Mouse (Mus musculus) telencephalon, adult 2 months (tissue): ENCODE results near the gene 9930022D16Rik.

ENCODE experiments used
- DNase-seq: peaks from one replicate; pipeline ENCODE4 v3.0.0-alpha.2; 2011; ENCODE audit warnings: low read depth, low spot score

Gene 9930022D16Rik

DNA sequence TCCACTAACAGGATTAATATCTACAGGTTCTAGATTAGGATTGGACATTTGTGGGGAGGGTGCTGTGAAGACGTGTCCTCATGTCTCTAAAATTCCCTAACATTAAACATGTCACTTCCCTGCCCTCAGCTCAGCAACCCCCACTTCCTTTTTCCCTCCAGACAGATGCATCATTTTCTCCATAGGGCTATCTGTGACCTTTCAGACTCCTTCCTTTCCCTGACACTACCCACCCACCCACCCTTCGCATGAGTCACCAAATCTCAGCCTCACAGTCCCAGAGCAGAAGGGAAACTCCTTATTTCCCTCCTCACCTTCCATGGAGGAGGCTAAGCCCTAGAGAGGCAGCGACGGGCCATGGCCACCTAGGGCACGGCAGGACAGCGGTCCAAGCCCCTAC is at the start of gene 9930022D16Rik:
Gene 9930022D16Rik, plus strand, starts transcription at position 301 of the 400 bp plus-strand sequence.
- no peak for DNase-seq

DNA sequence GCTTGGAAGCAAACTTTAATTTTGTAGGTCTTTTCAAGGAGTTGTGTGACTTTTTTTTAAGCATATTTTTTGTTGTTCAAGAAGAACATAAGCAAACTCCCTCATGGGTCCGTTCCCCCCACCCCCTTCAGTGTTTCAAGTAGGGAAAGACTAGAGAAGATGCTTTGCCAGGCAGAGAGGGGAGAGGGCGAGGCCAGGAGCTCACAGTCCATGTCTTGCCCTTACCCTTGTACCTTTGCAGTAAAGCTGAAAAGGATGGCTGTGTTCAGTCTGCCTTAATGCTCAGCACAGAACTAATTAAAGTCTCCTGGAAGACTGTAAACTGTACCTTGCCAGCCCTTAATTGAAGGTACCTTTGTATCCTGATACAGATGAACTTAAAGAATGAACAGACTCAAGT is 49.4 kb upstream of the 9930022D16Rik start:
- no peak for DNase-seq

DNA sequence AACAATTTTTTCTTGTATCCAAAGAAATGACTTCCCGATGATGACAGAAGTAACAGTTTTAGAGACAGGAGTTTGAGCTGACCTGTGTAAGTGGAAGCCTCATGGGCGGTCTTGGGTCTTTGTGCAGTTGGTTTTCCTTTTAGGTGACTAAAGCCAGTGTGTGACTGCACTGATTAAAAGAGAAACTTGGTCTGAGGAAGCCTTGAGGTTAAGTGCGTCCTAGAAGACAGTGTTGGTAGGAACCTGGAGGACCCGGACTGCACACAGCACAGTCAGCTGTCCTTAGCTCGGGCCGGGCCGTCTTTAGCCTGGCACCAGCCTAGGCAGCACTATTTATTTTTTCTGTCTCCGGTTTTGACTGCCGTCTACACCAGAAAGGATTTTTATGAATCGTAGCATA is 48.8 kb upstream of the 9930022D16Rik start:
- no peak for DNase-seq

DNA sequence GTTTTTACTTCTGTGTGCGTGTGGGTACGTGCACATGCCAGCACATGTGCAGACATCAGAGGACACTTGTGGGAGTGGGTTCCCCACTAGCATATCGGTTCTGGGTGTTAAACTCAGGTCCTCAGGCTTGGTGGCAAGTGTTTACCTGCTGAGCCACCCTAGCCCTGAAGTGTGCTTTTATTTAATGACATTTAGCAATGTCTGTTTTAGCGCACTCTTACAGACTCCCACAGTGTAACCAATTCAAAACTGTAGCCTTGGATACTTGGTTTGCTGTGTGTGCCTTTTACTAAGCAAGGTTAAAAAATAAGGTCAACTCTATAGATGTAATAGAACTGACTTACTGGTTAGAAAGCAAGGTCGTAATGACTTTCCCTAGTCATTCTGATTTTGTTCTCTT is 47.9 kb upstream of the 9930022D16Rik start:
- no peak for DNase-seq

DNA sequence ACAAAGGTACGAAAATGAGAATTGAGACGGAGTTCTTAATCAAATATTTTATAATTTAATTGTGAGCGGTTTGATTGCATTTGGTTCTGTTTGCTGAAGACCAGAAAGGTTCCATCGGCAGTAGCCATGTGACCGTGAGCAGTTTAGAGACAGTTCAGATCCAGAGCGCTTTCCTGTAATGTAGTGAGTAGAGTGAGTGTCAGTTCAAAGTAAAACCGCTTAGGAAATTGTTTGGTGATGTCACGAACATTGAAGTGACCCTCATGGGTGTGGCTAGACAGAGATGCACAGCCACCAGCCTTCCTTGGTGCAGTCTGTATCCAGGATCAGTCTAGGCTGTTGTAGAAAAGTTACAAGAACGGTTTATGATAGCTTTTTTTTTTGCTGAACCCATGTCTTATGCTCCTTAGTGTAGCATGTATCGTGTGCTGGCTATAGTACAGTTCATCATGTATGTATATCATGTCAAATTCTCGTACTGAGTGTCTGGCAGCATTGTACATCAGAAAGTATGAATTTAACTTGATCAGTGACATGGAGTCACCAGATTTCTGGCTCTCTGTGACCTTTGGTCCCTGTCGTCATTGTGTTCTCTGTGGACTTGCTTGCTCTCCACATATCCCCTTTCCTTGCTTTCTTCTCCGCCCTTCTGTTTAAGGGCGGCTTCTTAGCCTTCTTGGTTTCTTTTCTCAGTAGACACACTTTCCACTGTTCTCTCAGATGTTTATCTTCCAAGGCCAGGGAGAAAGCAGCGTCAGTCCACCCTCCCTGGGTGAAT is 46.7 kb upstream of the 9930022D16Rik start:
- no peak for DNase-seq

DNA sequence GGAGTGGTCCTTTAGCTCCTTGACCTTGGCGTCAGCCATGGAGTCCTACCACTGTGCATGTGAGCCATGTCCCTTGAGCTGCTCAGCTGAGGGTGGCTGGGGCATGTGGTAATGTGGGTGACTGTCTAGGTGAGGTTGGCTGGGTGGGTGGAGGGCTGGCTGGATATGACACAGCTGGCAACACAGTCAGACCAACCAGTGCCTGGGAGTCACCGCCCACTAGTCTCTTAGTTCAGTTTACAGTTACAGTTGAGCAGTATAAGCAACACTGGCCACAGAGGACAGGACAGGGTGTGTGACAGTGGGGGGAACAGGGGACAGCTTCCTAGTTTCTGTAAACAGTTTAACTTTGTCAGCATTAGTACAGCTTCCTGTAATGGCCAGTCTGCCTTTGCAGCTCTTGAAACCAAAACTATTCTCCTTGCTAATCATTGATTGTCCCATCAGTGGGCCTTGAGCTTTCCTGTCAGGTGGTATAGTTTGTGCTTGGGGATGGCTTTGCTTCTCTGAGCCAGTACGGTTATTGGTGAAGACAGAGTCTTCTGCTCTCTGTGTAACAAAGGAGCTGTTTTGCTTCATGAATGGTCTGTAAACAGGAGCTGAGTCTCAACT is 44.6 kb upstream of the 9930022D16Rik start:
- no peak for DNase-seq

GRCm38 (mm10) chr11:109375412-109375811 is 38.3 kb upstream of the 9930022D16Rik start:
- DNase-seq = no peak

- no peak for DNase-seq
Measured at GRCm38 (mm10) chr11:109376484-109377143, 37.1 kb upstream of the 9930022D16Rik start.

- no peak for DNase-seq
Measured at GRCm38 (mm10) chr11:109377477-109377876, 36.2 kb upstream of the 9930022D16Rik start.

DNA sequence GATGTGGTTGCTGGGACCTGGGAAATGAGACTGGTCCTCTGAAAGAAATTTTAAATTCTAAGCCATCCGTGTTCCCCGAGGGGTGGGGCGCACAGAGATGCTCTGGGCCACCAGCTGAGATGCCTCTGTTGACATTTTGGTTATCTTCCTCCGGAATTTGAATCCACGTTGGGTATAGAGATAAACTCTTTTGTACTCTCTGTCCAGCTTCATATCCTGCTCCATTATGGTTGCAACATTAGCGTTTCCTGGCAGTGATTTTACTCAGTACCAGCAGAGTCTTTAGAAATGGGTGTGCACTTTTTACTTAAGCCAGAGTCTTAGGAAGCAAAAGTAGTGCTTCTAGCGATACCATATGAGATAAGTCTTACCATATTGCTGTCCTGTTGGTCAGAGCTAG is 35.7 kb upstream of the 9930022D16Rik start:
- no peak for DNase-seq

DNA sequence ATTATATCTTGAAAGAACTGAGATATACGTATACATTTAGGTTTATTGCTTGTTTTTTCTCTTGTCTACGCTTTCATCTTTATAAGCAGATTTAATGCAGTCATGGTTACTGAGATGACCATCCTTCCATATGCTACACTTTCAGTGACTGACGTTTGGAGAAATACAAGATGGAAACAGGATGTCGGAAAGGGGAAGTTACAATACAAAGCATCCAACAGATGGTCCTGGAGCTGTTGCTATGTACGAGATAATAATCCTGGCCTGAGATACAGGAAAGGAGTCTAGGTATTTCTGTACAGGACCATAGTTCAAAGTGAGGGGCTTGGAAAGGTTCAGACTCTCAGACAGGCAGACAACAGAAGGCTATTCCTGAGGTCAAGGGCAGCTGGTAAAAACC is 33.1 kb upstream of the 9930022D16Rik start:
- no peak for DNase-seq

DNA sequence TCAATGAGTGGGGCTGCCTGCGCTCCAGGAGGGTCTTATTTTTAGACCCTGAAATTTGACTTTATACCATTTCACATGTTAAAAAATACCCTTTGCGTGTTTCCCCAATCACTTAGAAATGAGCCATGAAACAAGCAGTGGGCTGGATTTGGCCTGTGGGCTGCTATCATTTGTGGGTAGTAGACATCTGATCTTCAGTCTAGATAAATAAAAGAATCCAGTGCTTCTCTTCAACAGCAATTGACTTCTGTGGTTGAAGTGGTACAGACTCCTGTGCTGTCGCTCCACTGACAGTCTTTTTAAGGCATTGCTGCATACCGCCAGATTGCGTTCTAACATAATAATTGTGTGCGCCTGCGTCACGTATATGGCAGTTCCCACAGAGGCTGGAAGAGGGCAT is 28.4 kb upstream of the 9930022D16Rik start:
- no peak for DNase-seq

DNA sequence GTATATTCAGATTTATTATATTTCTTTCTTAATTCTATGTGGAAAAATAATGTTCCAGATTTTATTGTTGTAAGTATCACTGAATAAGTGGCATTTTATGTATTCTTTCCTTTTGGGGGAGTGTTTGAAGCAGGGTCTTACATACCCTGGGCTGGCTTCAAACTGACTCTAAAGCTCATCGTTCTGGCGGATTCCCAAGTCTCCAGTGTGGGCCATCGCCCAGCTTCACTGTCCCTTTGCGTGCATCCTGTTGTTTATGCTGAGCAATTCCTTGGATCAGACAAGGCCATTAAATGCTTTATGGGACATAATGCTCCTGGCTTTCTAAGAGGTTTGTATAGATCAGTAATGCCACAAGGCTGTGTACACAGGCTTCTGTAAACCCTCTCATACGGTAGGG is 24.7 kb upstream of the 9930022D16Rik start:
- no peak for DNase-seq

- DNase-seq = no peak
Measured at GRCm38 (mm10) chr11:109391200-109391599, 22.5 kb upstream of the 9930022D16Rik start.

DNA sequence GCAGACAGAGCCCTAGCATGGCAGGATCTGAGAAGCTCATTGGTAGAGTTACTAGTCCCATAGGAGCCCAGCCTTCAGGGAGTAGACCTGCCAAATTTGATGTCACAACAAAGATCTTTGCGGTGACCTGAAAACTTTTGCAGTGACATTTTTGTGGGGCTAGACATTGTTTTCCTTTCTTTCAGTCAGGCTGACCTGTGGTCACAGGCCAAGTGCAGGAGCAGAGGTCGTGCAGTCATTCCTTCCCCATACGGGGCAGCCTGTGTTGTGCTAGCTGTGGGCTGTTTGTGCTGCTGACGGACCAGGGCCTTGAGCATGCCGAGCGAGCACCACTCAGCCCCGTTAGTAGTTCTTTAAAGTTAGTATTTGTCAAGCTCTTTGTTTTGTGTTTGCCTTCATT is 22.0 kb upstream of the 9930022D16Rik start:
- DNase-seq = no peak

DNA sequence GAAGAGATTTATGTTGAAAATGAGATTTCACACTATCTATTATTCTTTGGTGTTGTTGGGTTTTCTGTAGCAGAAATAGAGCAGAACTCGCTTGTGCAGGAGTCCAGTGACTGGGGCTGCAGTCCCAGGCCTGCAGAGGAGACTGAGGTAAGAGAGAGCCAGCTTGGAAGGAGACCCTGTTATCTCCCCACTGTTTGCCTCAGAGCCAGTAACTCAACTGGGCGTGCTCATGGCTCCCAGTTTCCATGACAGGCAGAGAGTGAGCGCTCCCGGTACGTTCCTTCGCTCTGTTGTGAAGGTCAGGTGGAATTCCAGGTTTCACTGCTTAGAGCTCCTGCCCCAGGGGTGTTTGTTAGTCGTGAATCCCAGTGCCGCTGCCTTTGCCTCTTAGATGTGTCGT is 21.1 kb upstream of the 9930022D16Rik start:
- DNase-seq = no peak

DNA sequence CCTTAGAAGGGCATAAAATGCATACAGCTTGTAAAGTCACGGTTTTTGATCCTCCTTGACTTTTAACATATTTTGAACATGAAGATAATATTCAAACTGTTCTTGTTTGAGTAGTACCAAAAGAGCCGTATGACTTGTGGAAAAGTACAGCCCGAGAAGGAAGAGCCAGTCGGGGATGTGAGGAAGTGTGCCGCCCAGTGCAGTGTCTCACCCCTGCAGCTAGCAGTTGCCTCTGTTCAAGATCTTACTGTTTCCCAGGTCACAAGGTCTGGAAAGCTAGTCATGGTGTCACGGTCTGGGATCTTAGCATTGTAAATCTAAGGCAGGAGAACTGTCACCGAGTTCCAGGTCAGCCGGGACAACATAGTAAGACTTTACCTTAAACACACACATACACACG is 19.0 kb upstream of the 9930022D16Rik start:
- no peak for DNase-seq

GRCm38 (mm10) chr11:109395291-109395690 is 18.4 kb upstream of the 9930022D16Rik start:
- DNase-seq = no peak

DNA sequence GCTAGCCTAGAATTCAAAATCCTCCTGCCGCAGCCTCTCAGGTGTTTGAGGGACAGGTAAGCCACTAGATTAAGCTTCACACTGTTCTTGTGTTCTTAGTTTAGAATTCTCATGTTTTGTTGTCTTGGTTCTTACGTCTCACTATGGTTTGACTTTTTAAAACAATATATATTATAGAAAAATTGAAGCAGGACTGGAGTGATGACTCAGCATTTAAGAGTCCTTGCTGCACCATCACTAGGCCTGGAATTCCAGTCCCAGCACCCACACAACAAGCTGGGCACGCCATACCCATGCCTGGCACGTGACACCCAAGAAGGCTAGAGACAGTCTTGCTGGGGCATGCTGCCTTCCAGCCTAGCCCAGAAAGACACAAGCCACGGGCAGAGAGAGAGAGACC is 7.3 kb upstream of the 9930022D16Rik start:
- no peak for DNase-seq

DNA sequence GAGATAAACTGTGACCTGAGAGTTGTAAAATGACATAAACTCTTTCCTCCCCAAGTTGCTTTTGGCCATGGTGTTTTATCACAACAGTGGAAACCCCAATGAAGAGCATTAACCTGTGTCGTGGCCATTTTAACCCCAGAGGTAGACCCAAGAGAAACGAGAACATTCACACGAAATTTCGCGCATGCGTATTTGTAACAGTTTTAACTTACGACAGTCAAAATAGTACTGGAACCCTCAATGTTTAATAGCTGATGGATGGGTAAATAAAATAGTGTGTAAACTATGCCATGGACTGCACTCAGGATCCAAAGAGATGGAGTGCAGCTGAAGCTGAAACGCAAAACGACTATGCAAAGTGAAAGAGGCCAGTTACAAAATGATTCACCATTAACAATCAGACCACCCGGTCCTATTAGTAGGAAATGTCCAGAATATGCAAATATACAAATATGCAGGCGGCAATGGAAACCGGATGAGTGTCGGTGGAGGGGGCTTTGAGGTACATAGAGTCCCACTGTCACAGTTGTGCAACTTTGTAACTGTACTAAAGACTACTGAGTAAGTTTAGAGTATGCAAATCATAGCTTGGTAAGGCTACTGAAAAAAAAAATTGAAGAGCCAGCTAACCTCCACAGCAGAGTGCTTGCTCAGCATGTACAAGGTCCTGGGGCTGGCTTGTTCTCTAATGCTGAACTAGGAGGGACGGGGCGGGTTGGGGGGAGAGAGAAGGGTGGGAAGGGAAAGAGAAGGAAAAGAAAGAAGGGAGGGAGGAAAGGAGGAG is 3.3 kb upstream of the 9930022D16Rik start:
- no peak for DNase-seq

DNA sequence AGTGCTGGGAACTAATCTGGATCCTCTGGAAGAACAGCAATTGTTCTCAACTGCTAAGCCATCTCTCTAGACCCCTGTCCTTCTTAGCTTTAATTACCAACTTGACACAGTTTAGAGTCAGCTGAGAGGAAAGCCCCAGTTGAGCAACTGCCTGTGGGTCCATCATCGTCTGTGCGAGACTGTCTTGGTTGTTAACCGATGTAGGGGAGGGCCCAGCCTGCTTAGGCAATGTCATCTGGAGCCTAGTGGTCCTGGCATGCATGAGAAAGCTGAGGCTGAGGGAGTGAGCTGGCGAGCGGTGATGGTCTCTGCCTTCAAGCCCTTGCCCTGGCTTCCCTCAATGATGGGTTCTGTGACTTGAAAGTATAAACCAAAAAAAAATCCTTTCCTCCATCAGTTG is 1.1 kb downstream of the 9930022D16Rik start:
- DNase-seq = no peak
